Mouse (Mus musculus) liver, embryonic 12.5 days (tissue): Measurements from ENCODE around the gene Mta2. TPM values are rescaled to one million over a fixed set of nuclear protein-coding genes. Genes with fewer than 3 reads are reported as not detected.
A peak's percentile ranks its signal among the peaks of the same experiment; 100 is the strongest.

Experiments used
- ATAC-seq: fragments of 200-750 bp; cut with Nextera tagmentation; 2 replicates; pipeline ENCODE4 v1.8.0; 2017; ENCODE audit warnings: moderate number of reproducible peaks, mild to moderate bottlenecking, moderate library complexity
- H3K27ac ChIP-seq: fragments of 300-500 bp; sonication (generic); 2 replicates; pipeline ENCODE4 v1.5.1; 2016; ENCODE audit warnings: mild to moderate bottlenecking
- H3K27me3 ChIP-seq: fragments of 300-500 bp; sonication (generic); replicated peaks from 2 replicates; pipeline ENCODE4 v1.6.1; 2016; ENCODE audit warnings: mild to moderate bottlenecking, moderate library complexity
- H3K36me3 ChIP-seq: fragments of 300-500 bp; sonication (generic); 2 replicates; pipeline ENCODE4 v1.6.1; 2016; ENCODE audit warnings: mild to moderate bottlenecking, moderate library complexity
- H3K4me1 ChIP-seq: fragments of 300-500 bp; sonication (generic); 2 replicates; pipeline ENCODE4 v1.6.1; 2016
- H3K4me2 ChIP-seq: fragments of 300-500 bp; sonication (generic); 2 replicates; pipeline ENCODE4 v1.6.1; 2016; ENCODE audit warnings: mild to moderate bottlenecking, moderate library complexity
- H3K4me3 ChIP-seq: fragments of 300-500 bp; sonication (generic); 2 replicates; pipeline ENCODE4 v1.5.1; 2016; ENCODE audit warnings: mild to moderate bottlenecking, moderate library complexity
- H3K9ac ChIP-seq: fragments of 300-500 bp; sonication (generic); 2 replicates; pipeline ENCODE4 v1.6.1; 2016; ENCODE audit warnings: mild to moderate bottlenecking, moderate library complexity
- H3K9me3 ChIP-seq: fragments of 300-500 bp; sonication (generic); replicated peaks from 2 replicates; pipeline ENCODE4 v1.6.1; 2016; ENCODE audit warnings: mild to moderate bottlenecking, moderate library complexity
- WGBS: fragments of 180-500 bp; shearing (Covaris S2); methylation state at CpG from one replicate; pipeline ENCODE4 v1.1.7; 2016; ENCODE audit not compliant: insufficient replicate concordance; 5-methylcytosine and 5-hydroxymethylcytosine counted together
- polyA plus RNA-seq: library from polyadenylated mRNA; unstranded; fragments of >200 nt; fragmentation: Nextera tagmentation; extraction: Ambion mirVana; gene quantifications from 2 replicates; pipeline ENCODE4 v1.2.1, GENCODE M21; 2016

Gene Mta2
- polyA plus RNA-seq, 1 experiment from 2014 or later: 140 TPM

DNA sequence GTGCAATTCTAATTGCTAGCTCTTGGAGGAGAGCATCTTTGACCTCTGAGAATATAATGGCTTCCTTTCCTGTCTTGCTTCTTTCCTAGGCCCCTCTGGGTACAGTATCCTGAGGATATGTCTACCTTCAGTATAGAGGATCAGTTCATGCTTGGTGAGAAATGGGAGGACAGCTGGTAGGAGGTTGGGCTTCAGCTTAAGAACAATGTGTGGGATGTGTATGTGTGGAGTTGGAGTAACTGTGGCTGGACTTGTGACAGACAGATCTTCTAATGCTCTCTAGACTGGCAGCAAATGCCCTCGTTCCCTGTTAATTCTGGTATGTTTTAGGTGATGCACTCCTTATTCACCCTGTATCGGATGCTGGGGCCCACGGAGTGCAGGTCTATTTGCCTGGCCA is 27.5 kb upstream of the Mta2 start:
- 92% methylated on average over 3 of the region's 3 CpGs for WGBS

DNA sequence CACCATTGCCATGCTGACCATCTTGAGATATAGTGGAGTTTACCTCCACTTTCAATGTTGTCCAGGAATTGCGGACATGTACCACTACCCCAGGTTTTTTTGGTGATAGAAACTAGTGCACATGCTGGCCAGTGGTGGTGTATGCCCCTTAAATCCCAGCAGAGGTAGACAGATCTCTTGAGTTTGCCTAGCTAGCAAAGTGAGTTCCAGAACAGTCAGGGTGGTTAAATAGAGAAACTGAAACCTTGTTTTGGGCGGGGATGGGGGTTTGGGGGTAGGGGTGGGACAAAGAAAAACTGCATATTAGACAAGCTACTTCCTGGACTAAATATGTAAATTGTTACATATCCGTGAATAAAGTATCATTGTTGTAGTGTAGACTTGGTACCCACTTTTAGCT is 22.7 kb upstream of the Mta2 start:
- peaks cover 51% of the 10 kb centered on the region for H3K36me3 ChIP-seq

More for the DNA sequence above, 27.5 kb upstream of the Mta2 start:
- no peak overlapping the region for H3K9ac ChIP-seq
- no peak overlapping the region for H3K27ac ChIP-seq
- peaks cover 8% of the 10 kb centered on the region; the same call in 1 of the 2 replicates for H3K4me1 ChIP-seq
- no peak overlapping the region for H3K4me3 ChIP-seq
- ATAC-seq: no peak
- no peaks in the 10 kb centered on the region for H3K9me3 ChIP-seq
- no peaks in the 10 kb centered on the region for H3K27me3 ChIP-seq
- no peak overlapping the region for H3K4me2 ChIP-seq
- H3K36me3 ChIP-seq: peaks cover 80% of the 10 kb centered on the region

DNA sequence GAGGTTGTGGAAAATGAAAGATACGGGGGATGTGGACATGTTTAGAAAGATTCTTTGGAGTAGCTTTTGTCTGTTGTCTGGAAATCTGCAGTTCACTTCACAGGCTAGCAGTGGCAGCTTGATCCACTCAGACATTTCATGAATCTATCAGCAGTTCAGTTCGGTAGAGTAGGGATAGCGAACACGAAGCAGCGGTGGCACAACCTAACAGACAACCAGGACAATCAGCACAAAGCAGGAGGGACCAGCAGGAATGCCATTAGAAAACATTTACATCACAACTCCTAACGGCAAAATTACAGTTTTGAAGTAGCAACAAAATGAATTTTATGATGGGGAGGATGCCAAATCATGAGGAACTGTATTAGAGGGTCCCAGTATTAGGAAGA is 22.0 kb upstream of the Mta2 start:
- peak overlapping the region; percentile 90 for H3K9ac ChIP-seq
- peaks cover 48% of the 10 kb centered on the region for H3K4me1 ChIP-seq
- 64% methylated on average over 6 of the region's 6 CpGs for whole genome bisulfite sequencing
- H3K4me3 ChIP-seq: peak overlapping the region; percentile 87
- no peak for ATAC-seq
- H3K36me3 ChIP-seq: peaks cover 50% of the 10 kb centered on the region
- H3K27ac ChIP-seq: peak overlapping the region; percentile 95
- no peaks in the 10 kb centered on the region for H3K27me3 ChIP-seq
- H3K9me3 ChIP-seq: no peaks in the 10 kb centered on the region
- H3K4me2 ChIP-seq: peak overlapping the region; percentile 87

More for the DNA sequence above, 22.7 kb upstream of the Mta2 start:
- H3K27ac ChIP-seq: peak overlapping the region; percentile 95; the same call in 1 of the 2 replicates
- H3K9me3 ChIP-seq: no peaks in the 10 kb centered on the region
- no peak overlapping the region for H3K9ac ChIP-seq
- H3K4me1 ChIP-seq: peaks cover 46% of the 10 kb centered on the region
- WGBS: 73% methylated on average over 3 of the region's 3 CpGs
- no peaks in the 10 kb centered on the region for H3K27me3 ChIP-seq
- no peak for ATAC-seq
- H3K4me2 ChIP-seq: no peak overlapping the region
- no peak overlapping the region for H3K4me3 ChIP-seq

DNA sequence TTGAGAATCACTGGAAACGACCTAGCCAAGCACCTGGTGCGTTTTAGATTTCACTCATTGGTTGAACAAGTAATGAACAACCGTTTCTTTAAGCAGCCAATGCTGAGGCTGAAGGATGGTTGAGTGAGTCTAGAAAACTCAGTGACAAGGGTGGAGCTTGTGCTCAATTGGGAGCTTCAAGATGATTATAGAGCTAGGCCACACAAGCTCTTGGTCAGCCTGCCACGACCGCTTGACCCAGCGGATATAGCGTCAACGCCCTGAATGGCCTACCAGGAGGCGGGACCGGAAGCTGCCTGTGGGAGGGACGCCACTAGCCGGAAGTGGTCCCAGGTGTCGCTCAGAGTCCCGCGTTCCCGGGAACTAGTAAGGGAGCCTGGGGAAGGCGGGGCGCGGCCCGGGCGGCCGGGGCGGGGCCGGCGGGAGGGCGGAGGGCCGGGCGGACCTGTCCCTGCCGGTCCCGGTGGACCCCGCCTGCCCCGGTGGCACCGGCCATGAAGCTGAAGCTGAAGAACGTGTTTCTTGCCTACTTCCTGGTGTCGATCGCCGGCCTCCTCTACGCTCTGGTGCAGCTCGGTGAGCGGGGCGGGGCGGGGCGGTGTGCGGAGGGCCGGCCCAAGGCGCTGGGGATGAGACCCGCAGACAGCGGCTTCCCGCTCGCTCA is 21.5 kb upstream of the Mta2 start, which contains the start of gene B3gat3:
Gene B3gat3 (plus strand): TSS at position 302 of the 664 bp plus-strand sequence.
- Histone ChIP-seq H3K4me3 (peak within 1 kb of the TSS; percentile 87), H3K27ac (peak within 1 kb of the TSS; percentile 95), H3K4me2 (peak within 1 kb of the TSS; percentile 87), H3K9me3 (no peaks in the 10 kb centered on the region), H3K4me1 (peaks cover 48% of the 10 kb centered on the region), H3K36me3 (peaks cover 47% of the 10 kb centered on the region), H3K27me3 (no peaks in the 10 kb centered on the region), H3K9ac (peak within 1 kb of the TSS; percentile 90)
- 2% methylated on average over 49 of the region's 50 CpGs for WGBS
- peak; percentile 95 for ATAC-seq

DNA sequence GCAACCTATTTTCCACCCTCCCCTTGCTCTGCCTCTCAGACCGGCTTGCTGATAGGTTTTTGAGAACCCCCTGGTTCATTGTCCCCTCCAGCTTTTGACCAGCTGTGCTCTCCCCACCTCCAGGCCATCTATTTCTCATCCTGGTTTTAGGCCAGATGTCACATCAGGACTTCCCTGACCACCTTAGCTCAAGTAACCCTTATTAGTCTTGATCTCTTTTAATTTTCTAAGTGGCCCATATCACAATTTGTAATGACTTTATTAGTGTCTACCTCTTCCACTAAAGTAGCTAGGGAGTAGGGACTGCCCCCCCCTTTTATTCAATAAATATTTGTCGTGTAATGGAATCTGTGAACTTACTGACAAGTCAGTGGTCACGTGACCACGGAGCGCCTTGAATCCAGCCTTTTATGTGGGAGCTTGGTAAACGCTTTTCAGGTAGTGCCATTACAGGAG is 20.8 kb upstream of the Mta2 start:
- Histone ChIP-seq H3K27me3 (no peaks in the 10 kb centered on the region), H3K4me1 (peaks cover 49% of the 10 kb centered on the region), H3K4me2 (peak overlapping the region; percentile 87), H3K27ac (peak overlapping the region; percentile 95), H3K9me3 (no peaks in the 10 kb centered on the region), H3K4me3 (peak overlapping the region; percentile 87), H3K9ac (peak overlapping the region; percentile 90), H3K36me3 (peaks cover 47% of the 10 kb centered on the region)
- no peak for ATAC-seq
- 2% methylated on average over 6 of the region's 6 CpGs for WGBS

- peaks cover 47% of the 10 kb centered on the region for H3K36me3 ChIP-seq
- H3K27ac ChIP-seq: peak overlapping the region; percentile 95; the same call in 1 of the 2 replicates
- 72% methylated on average over 9 of the region's 9 CpGs for WGBS
- no peaks in the 10 kb centered on the region for H3K9me3 ChIP-seq
- no peaks in the 10 kb centered on the region for H3K27me3 ChIP-seq
- H3K4me2 ChIP-seq: peak overlapping the region; percentile 87
- H3K4me1 ChIP-seq: peaks cover 58% of the 10 kb centered on the region
- H3K4me3 ChIP-seq: peak overlapping the region; percentile 87
- peak overlapping the region; percentile 90 for H3K9ac ChIP-seq
- ATAC-seq: no peak
Measured at GRCm38 (mm10) chr19:8921741-8922140, 19.9 kb upstream of the Mta2 start.

- H3K4me1 ChIP-seq: peaks cover 75% of the 10 kb centered on the region
- ATAC-seq: no peak
- H3K4me2 ChIP-seq: no peak overlapping the region
- no peaks in the 10 kb centered on the region for H3K27me3 ChIP-seq
- H3K27ac ChIP-seq: peak overlapping the region; percentile 92; the same call in 1 of the 2 replicates
- H3K9ac ChIP-seq: peak overlapping the region; percentile 40; the same call in 1 of the 2 replicates
- no peaks in the 10 kb centered on the region for H3K9me3 ChIP-seq
- 63% methylated on average over 2 of the region's 2 CpGs for WGBS
- H3K4me3 ChIP-seq: no peak overlapping the region
- H3K36me3 ChIP-seq: peaks cover 61% of the 10 kb centered on the region
Measured at GRCm38 (mm10) chr19:8926766-8927165, 14.9 kb upstream of the Mta2 start.

DNA sequence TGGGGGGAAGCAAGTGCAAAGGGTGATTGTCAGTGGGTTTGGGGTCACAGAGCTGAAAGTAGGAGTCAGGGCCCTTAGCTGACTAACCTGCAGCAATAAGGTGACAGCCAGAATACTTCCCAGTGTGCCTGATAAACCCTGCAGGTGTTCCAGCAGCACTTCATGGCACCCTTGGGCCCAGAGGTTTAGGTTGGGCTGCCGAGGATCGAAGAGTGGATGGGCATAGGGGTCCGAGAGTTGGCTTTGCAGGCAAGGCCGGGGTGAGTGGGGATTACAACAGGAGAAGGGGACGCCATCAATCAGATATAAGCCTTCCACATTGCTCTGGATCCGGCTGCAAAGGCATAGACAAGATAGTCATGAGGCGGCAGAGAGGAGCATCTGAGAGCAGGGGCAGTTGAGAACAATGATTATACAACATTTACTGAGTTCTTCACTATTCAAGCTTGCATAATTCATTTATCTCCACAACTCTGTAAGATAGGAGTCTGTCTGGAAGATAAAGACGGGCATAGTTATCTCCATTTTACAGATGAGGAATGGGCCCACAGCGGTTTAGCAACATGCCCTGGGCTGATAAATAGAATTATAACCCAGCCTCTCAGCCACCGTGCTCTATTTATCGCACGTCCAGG is 13.7 kb upstream of the Mta2 start:
- peak; percentile 48 for ATAC-seq
- peak overlapping the region; percentile 92 for H3K27ac ChIP-seq
- no peaks in the 10 kb centered on the region for H3K9me3 ChIP-seq
- H3K4me3 ChIP-seq: peak overlapping the region; percentile 81
- peaks cover 62% of the 10 kb centered on the region for H3K4me1 ChIP-seq
- WGBS: 33% methylated on average over 12 of the region's 12 CpGs
- peak overlapping the region; percentile 96 for H3K4me2 ChIP-seq
- no peaks in the 10 kb centered on the region for H3K27me3 ChIP-seq
- peaks cover 55% of the 10 kb centered on the region for H3K36me3 ChIP-seq
- peak overlapping the region; percentile 83; the same call in 1 of the 2 replicates for H3K9ac ChIP-seq

- Histone ChIP-seq H3K9me3 (no peaks in the 10 kb centered on the region), H3K27ac (peak overlapping the region; percentile 92), H3K4me1 (peaks cover 55% of the 10 kb centered on the region), H3K4me3 (peak overlapping the region; percentile 81), H3K4me2 (peak overlapping the region; percentile 96), H3K27me3 (no peaks in the 10 kb centered on the region), H3K36me3 (peaks cover 56% of the 10 kb centered on the region), H3K9ac (peak overlapping the region; percentile 83)
- 36% methylated on average over 16 of the region's 16 CpGs for WGBS
- peak; percentile 14; the same call in 1 of the 2 replicates for ATAC-seq
Measured at GRCm38 (mm10) chr19:8928689-8929223, 12.9 kb upstream of the Mta2 start.

GRCm38 (mm10) chr19:8929224-8930088 is 12.2 kb upstream of the Mta2 start, which contains the start of the genes Rom1 and Eml3:
Gene Rom1, minus strand, starts transcription at chr19:8929356.
Gene Eml3, plus strand, starts transcription at chr19:8929552.
- H3K9me3 ChIP-seq: no peaks in the 10 kb centered on the region
- H3K27ac ChIP-seq: peak within 1 kb of the TSS; percentile 92
- peak; percentile 77 for ATAC-seq
- 4% methylated on average over 57 of the region's 74 CpGs for whole genome bisulfite sequencing
- H3K4me2 ChIP-seq: peak within 1 kb of the TSS; percentile 96
- H3K4me1 ChIP-seq: peaks cover 50% of the 10 kb centered on the region
- peaks cover 58% of the 10 kb centered on the region for H3K36me3 ChIP-seq
- peak within 1 kb of the TSS; percentile 83 for H3K9ac ChIP-seq
- H3K4me3 ChIP-seq: peak within 1 kb of the TSS; percentile 81
- no peaks in the 10 kb centered on the region for H3K27me3 ChIP-seq

GRCm38 (mm10) chr19:8930117-8930516 is 11.6 kb upstream of the Mta2 start:
- H3K4me1 ChIP-seq: peaks cover 50% of the 10 kb centered on the region
- peak overlapping the region; percentile 96 for H3K4me2 ChIP-seq
- H3K4me3 ChIP-seq: peak overlapping the region; percentile 81
- no peaks in the 10 kb centered on the region for H3K27me3 ChIP-seq
- H3K9me3 ChIP-seq: no peaks in the 10 kb centered on the region
- peaks cover 61% of the 10 kb centered on the region for H3K36me3 ChIP-seq
- ATAC-seq: no peak
- peak overlapping the region; percentile 92 for H3K27ac ChIP-seq
- H3K9ac ChIP-seq: peak overlapping the region; percentile 83
- 8% methylated on average over 11 of the region's 11 CpGs for WGBS
